Comparison of ENCODE assay signal across 27 mouse cellular contexts in genomic region chr2:28780001-28780782, GRCm38 (mm10). TPM values are rescaled to one million over a fixed set of nuclear protein-coding genes. Genes with fewer than 3 reads are reported as not detected.
A peak's percentile ranks its signal among the peaks of the same experiment; 100 is the strongest.
DNase-seq lines count a peak whose midpoint lies in the region; ATAC-seq and TF ChIP-seq lines count a peak whose summit lies in the region.
"Had no signal": no experiment of that assay in that cellular context is flagged by ENCODE, and none has a peak within 500 bp of the region (broad histone marks: within the 10 kb centered on the region; RNA-seq: fewer than 3 reads in every experiment).

No protein-coding gene starts in this region.

- WGBS in midbrain, postnatal 0 days = 59% methylated on average over 16 of the region's 16 CpGs
- 61% methylated on average over 16 of the region's 16 CpGs for WGBS in midbrain, embryonic 16.5 days
- WGBS in forebrain, embryonic 14.5 days = 16% methylated on average over 16 of the region's 16 CpGs
- 45% methylated on average over 16 of the region's 16 CpGs for WGBS in hindbrain, embryonic 15.5 days
- WGBS in thymus, adult 2 months = 91% methylated on average over 16 of the region's 16 CpGs

- H3K4me3 ChIP-seq in midbrain, postnatal 0 days (ENCODE audit: low read depth, low read length) = no peak overlapping the region
- no peak overlapping the region for H3K4me3 ChIP-seq in midbrain, embryonic 16.5 days (ENCODE audit: low read depth, low read length)
- no peak overlapping the region for H3K4me3 ChIP-seq in forebrain, embryonic 14.5 days (ENCODE audit: low read depth, low read length)
- no peak overlapping the region for H3K4me3 ChIP-seq in hindbrain, embryonic 15.5 days
- no peak overlapping the region for H3K4me3 ChIP-seq in thymus, adult 2 months (ENCODE audit: control insufficient read depth, insufficient read depth, low read length)
- H3K4me3 ChIP-seq: erythroblast, embryonic 14.5 days; layer of hippocampus, adult 2 months; limb, embryonic 12.5 days; midbrain, embryonic 10.5 days had no signal

- H3K9me3 ChIP-seq in midbrain, postnatal 0 days (ENCODE audit: low read length) = no peaks in the 10 kb centered on the region
- H3K9me3 ChIP-seq in midbrain, embryonic 16.5 days (replicated peaks; ENCODE audit: control insufficient read depth, low read length, poor library complexity, severe bottlenecking) = no peaks in the 10 kb centered on the region
- no peaks in the 10 kb centered on the region for H3K9me3 ChIP-seq in forebrain, embryonic 14.5 days (replicated peaks; ENCODE audit: control insufficient read depth, low read length)
- no peaks in the 10 kb centered on the region for H3K9me3 ChIP-seq in hindbrain, embryonic 15.5 days
- H3K9me3 ChIP-seq: limb, embryonic 12.5 days; midbrain, embryonic 10.5 days had no signal

- no peaks in the 10 kb centered on the region for H3K36me3 ChIP-seq in midbrain, postnatal 0 days (ENCODE audit: insufficient read depth, low read length)
- H3K36me3 ChIP-seq in midbrain, embryonic 16.5 days (ENCODE audit: control insufficient read depth, insufficient read depth, low read length) = no peaks in the 10 kb centered on the region
- no peaks in the 10 kb centered on the region for H3K36me3 ChIP-seq in forebrain, embryonic 14.5 days (ENCODE audit: control insufficient read depth, insufficient read depth, low read length)
- H3K36me3 ChIP-seq in hindbrain, embryonic 15.5 days = no peaks in the 10 kb centered on the region
- no peaks in the 10 kb centered on the region for H3K36me3 ChIP-seq in thymus, adult 2 months (ENCODE audit: control insufficient read depth, insufficient read depth, low read length)
- H3K36me3 ChIP-seq: limb, embryonic 12.5 days; midbrain, embryonic 10.5 days had no signal

- no peaks in the 10 kb centered on the region for H3K27me3 ChIP-seq in midbrain, postnatal 0 days (ENCODE audit: insufficient read depth, low read length)
- no peaks in the 10 kb centered on the region for H3K27me3 ChIP-seq in midbrain, embryonic 16.5 days (ENCODE audit: control insufficient read depth, insufficient read depth, low read depth, low read length)
- peaks cover 68% of the 10 kb centered on the region for H3K27me3 ChIP-seq in forebrain, embryonic 14.5 days (replicated peaks; ENCODE audit: control insufficient read depth, insufficient read depth, low read length)
- H3K27me3 ChIP-seq in hindbrain, embryonic 15.5 days = no peaks in the 10 kb centered on the region
- no peaks in the 10 kb centered on the region for H3K27me3 ChIP-seq in thymus, adult 2 months (ENCODE audit: control insufficient read depth, insufficient read depth, low read length)

- H3K4me1 ChIP-seq in midbrain, postnatal 0 days (ENCODE audit: insufficient read depth, low read length) = no peaks in the 10 kb centered on the region
- no peaks in the 10 kb centered on the region for H3K4me1 ChIP-seq in midbrain, embryonic 16.5 days (ENCODE audit: control insufficient read depth, insufficient read depth, low read length)
- peaks cover 3% of the 10 kb centered on the region; the same call in 1 of the 2 replicates for H3K4me1 ChIP-seq in forebrain, embryonic 14.5 days (ENCODE audit: control insufficient read depth, insufficient read depth, low read length)
- peaks cover 11% of the 10 kb centered on the region; the same call in 1 of the 2 replicates for H3K4me1 ChIP-seq in hindbrain, embryonic 15.5 days (replicated peaks)
- no peaks in the 10 kb centered on the region for H3K4me1 ChIP-seq in thymus, adult 2 months (replicated peaks; ENCODE audit: control insufficient read depth, insufficient read depth, low read length)

- no peak overlapping the region for H3K4me2 ChIP-seq in midbrain, postnatal 0 days (ENCODE audit: low read depth, low read length, poor library complexity, severe bottlenecking)
- H3K4me2 ChIP-seq in midbrain, embryonic 16.5 days (ENCODE audit: low read length) = no peak overlapping the region
- H3K4me2 ChIP-seq in forebrain, embryonic 14.5 days (ENCODE audit: low read length) = no peak overlapping the region
- H3K4me2 ChIP-seq in hindbrain, embryonic 15.5 days = no peak overlapping the region
- H3K4me2 ChIP-seq: heart, embryonic 11.5 days; limb, embryonic 12.5 days; liver, embryonic 11.5 days had no signal

- H3K9ac ChIP-seq in midbrain, postnatal 0 days (replicated peaks; ENCODE audit: low read length, poor library complexity, severe bottlenecking) = no peak overlapping the region
- no peak overlapping the region for H3K9ac ChIP-seq in midbrain, embryonic 16.5 days (ENCODE audit: low read depth, low read length)
- no peak overlapping the region for H3K9ac ChIP-seq in forebrain, embryonic 14.5 days (ENCODE audit: low read length)
- H3K9ac ChIP-seq in hindbrain, embryonic 15.5 days = no peak overlapping the region
- H3K9ac ChIP-seq: limb, embryonic 12.5 days; liver, postnatal 0 days had no signal

- TF ChIP-seq CTCF in midbrain, postnatal 0 days (IDR thresholded peaks at IDR 0.05) = no peak
- no peak for TF ChIP-seq CTCF in thymus, adult 2 months (IDR thresholded peaks at IDR 0.05; ENCODE audit: borderline replicate concordance, control insufficient read depth, extremely low read depth, insufficient read depth, low read length, poor library complexity)

- TF ChIP-seq POLR2A in thymus, adult 2 months (IDR thresholded peaks at IDR 0.05; ENCODE audit: control insufficient read depth, extremely low read depth, insufficient read depth, low read length, poor library complexity) = no peak

- peak; percentile 26 for DNase-seq in midbrain, postnatal 0 days (ENCODE audit: low spot score)
- DNase-seq in forebrain, embryonic 14.5 days (ENCODE audit: low spot score) = peak; percentile 91
- no peak for DNase-seq in gastrocnemius, adult 8-10 months (ENCODE audit: low spot score in 2 of 2)
- DNase-seq in left cerebral cortex, adult 9 months (ENCODE audit: low spot score in 2 of 2) = no peak
- no peak for DNase-seq in thymus, adult 2 months
- DNase-seq: adrenal gland, adult 2 months; cerebellum, adult 11-12 months; cerebellum, postnatal 10 days; gastrocnemius, postnatal 14 days; heart, adult 11 months; kidney, postnatal 25 days; layer of hippocampus, postnatal 36 days; liver, postnatal 0 days; right cerebral cortex, postnatal 25 days; spleen, adult 18-20 months; thymus, postnatal 14 days had no signal

- H3K27ac ChIP-seq in midbrain, postnatal 0 days (ENCODE audit: low read depth, low read length) = no peak overlapping the region
- H3K27ac ChIP-seq in midbrain, embryonic 16.5 days (ENCODE audit: low read length) = no peak overlapping the region
- no peak overlapping the region for H3K27ac ChIP-seq in forebrain, embryonic 14.5 days (ENCODE audit: low read depth, low read length)
- no peak overlapping the region; the same call in 1 of the 2 replicates for H3K27ac ChIP-seq in hindbrain, embryonic 15.5 days (replicated peaks)
- no peak overlapping the region for H3K27ac ChIP-seq in thymus, adult 2 months (ENCODE audit: control insufficient read depth, insufficient read depth, low read length)
- H3K27ac ChIP-seq: layer of hippocampus, adult 2 months; limb, embryonic 12.5 days; macrophage; midbrain, embryonic 10.5 days had no signal

- no peak for ATAC-seq in midbrain, postnatal 0 days (ENCODE audit: low FRiP score)
- ATAC-seq in midbrain, embryonic 16.5 days = no peak
- peak; percentile 86 for ATAC-seq in forebrain, embryonic 14.5 days
- peak; percentile 65 for ATAC-seq in hindbrain, embryonic 15.5 days (ENCODE audit: low FRiP score, low read depth)
- ATAC-seq: intestine, postnatal 0 days; liver, postnatal 0 days; lung, postnatal 0 days had no signal

RNA-seq across cellular contexts. Expression of gene Gtf3c4, which starts 60.0 kb away (rescaled TPM):
- total RNA-seq in midbrain, postnatal 0 days (2014; rRNA removed) = 66.3 and 84.2 TPM in 2 replicates
- 13.7 and 15.0 TPM in 2 replicates for polyA plus RNA-seq in midbrain, postnatal 0 days (2015; fragmentation: Nextera tagmentation; extraction: Ambion mirVana)
- 18.7 and 23.2 TPM in 2 replicates for polyA plus RNA-seq in midbrain, embryonic 16.5 days (2015; fragmentation: Nextera tagmentation; extraction: Ambion mirVana)
- 20.2 and 24.9 TPM in 2 replicates for polyA plus RNA-seq in forebrain, embryonic 14.5 days (2014; fragmentation: Nextera tagmentation; extraction: Ambion mirVana)
- polyA plus RNA-seq in hindbrain, embryonic 15.5 days (2015; fragmentation: Nextera tagmentation; extraction: Ambion mirVana) = 19.9 and 20.4 TPM in 2 replicates
- 10 to 100 TPM; 12.3 to 14.7 (median 13.7) TPM for total RNA-seq in gastrocnemius, adult 8-10 months (2022)
- polyA plus RNA-seq in thymus, adult 2 months (2012; rRNA removed) = 15.3 and 20.6 TPM in 2 replicates

Comparison
In these comparisons a context has a peak if more than half of its experiments do, and no peak if none do; other contexts are left out.
1. ATAC-seq: peak in forebrain, embryonic 14.5 days (single experiment) and hindbrain, embryonic 15.5 days (single experiment); none in midbrain, postnatal 0 days (single experiment) and midbrain, embryonic 16.5 days (single experiment).
2. DNase-seq: peak in midbrain, postnatal 0 days (single experiment) and forebrain, embryonic 14.5 days (single experiment); none in gastrocnemius, adult 8-10 months (0 of 2), left cerebral cortex, adult 9 months (0 of 2) and thymus, adult 2 months (single experiment).